Mouse (Mus musculus) ES-E14 (cell line): Measurements from ENCODE around the gene Gm20683. TPM values are rescaled to one million over a fixed set of nuclear protein-coding genes. Genes with fewer than 3 reads are reported as not detected.
A peak's percentile ranks its signal among the peaks of the same experiment; 100 is the strongest.

Experiments
- DNase-seq: peaks from one replicate; pipeline ENCODE4 v3.0.0-alpha.2; 2013; ENCODE audit warnings: low read depth, low spot score
- H3K27ac ChIP-seq: 2 replicates; pipeline ENCODE4 v1.5.1; 2012; ENCODE audit warnings: low read depth, mild to moderate bottlenecking, low read length, moderate library complexity, mixed read lengths; ENCODE audit not compliant: poor library complexity, insufficient read depth, severe bottlenecking
- H3K36me3 ChIP-seq: 2 replicates; pipeline ENCODE4 v1.6.1; 2012; ENCODE audit warnings: mild to moderate bottlenecking, low read length, moderate library complexity, mixed read lengths; ENCODE audit not compliant: control insufficient read depth, poor library complexity, insufficient read depth, severe bottlenecking
- H3K4me1 ChIP-seq, 2 experiments: fragments of 150-350 bp in 1 of 2; sonication (generic) in 1 of 2; 2 replicates each; pipeline ENCODE4 v1.6.1; 2012; ENCODE audit warnings: low read length in 2 of 2, mild to moderate bottlenecking in 1 of 2, mixed read lengths in 1 of 2; ENCODE audit not compliant: control insufficient read depth in 2 of 2, insufficient read depth in 2 of 2, poor library complexity in 1 of 2
- H3K4me3 ChIP-seq, 2 experiments: fragments of 150-350 bp in 1 of 2; sonication (generic) in 1 of 2; 2 replicates each; pipeline ENCODE4 v1.5.1; 2012; ENCODE audit warnings: low read length in 2 of 2, low read depth in 1 of 2, mild to moderate bottlenecking in 1 of 2, mixed read lengths in 1 of 2; ENCODE audit not compliant: insufficient read depth in 1 of 2, poor library complexity in 1 of 2, severe bottlenecking in 1 of 2
- H3K9ac ChIP-seq: 2 replicates; pipeline ENCODE4 v1.6.1; 2012; ENCODE audit warnings: low read depth, mild to moderate bottlenecking, low read length, mixed read lengths; ENCODE audit not compliant: poor library complexity, insufficient read depth, severe bottlenecking
- H3K9me3 ChIP-seq: fragments of 150-350 bp; sonication (generic); 2 replicates; pipeline ENCODE4 v1.6.1; 2012; ENCODE audit warnings: low read depth, mild to moderate bottlenecking, low read length; ENCODE audit not compliant: control insufficient read depth, insufficient read depth
- CHD2 ChIP-seq: IDR thresholded peaks from 2 replicates; pipeline ENCODE4 v1.6.1; 2014; ENCODE audit warnings: mild to moderate bottlenecking, low read depth, low read length, inconsistent platforms
- HCFC1 ChIP-seq: IDR thresholded peaks from 2 replicates; pipeline ENCODE4 v1.6.1; 2012; ENCODE audit warnings: low read length, inconsistent platforms, borderline replicate concordance; ENCODE audit not compliant: insufficient read depth
- MAFK ChIP-seq: IDR thresholded peaks from 2 replicates; pipeline ENCODE4 v1.6.1; 2014; ENCODE audit warnings: mild to moderate bottlenecking, low read depth, low read length, inconsistent platforms; ENCODE audit not compliant: insufficient read depth
- ZC3H11A ChIP-seq: IDR thresholded peaks from 2 replicates; pipeline ENCODE4 v1.6.1; 2012; ENCODE audit warnings: low read depth, mild to moderate bottlenecking, inconsistent platforms, low read length, borderline replicate concordance
- ZNF384 ChIP-seq: IDR thresholded peaks from 2 replicates; pipeline ENCODE4 v1.6.1; 2012; ENCODE audit warnings: low read depth, low read length, inconsistent platforms
- in situ Hi-C, 2 experiments: fragments of 600-800 bp; cut with MboI; formaldehyde crosslinking; loops; one replicate each; pipeline ENCODE4 v1.15.1; 2025; ENCODE audit warnings: low sequenced_read_pairs in 2 of 2, inconsistent platforms in 1 of 2; ENCODE audit not compliant: unreplicated experiment in 2 of 2
- total RNA-seq: library from RNA; depleted of rRNA; stranded (reverse); fragments of 300-350 nt; gene quantifications from 2 replicates; pipeline ENCODE4 v1.2.3, GENCODE M21; 2012

Gene Gm20683
- total RNA-seq, 1 experiment, result 2.0 TPM

GRCm38 (mm10) chr17:25878611-25879180 is 37.1 kb upstream of the Gm20683 start:
- peaks cover 23% of the 10 kb centered on the region for H3K36me3 ChIP-seq
- no peak overlapping the region for H3K9ac ChIP-seq
- H3K27ac ChIP-seq, result no peak overlapping the region
- no peak for DNase-seq
- no peaks in the 10 kb centered on the region for H3K9me3 ChIP-seq
- peaks cover 5 to 42% of the 10 kb centered on the region in 2 experiments; a peak in 3 of 4 replicates for H3K4me1 ChIP-seq
- H3K4me3 ChIP-seq, result no peak overlapping the region
- TF ChIP-seq MAFK, result no peak
- no peak for TF ChIP-seq HCFC1
- no peak for TF ChIP-seq CHD2
- TF ChIP-seq ZC3H11A, result no peak
- no peak for TF ChIP-seq ZNF384
- in situ Hi-C loops, result no loop called here

GRCm38 (mm10) chr17:25877741-25878610 is 36.4 kb upstream of the Gm20683 start:
- H3K9me3 ChIP-seq, result no peaks in the 10 kb centered on the region
- peaks cover 16% of the 10 kb centered on the region for H3K36me3 ChIP-seq
- H3K9ac ChIP-seq, result no peak overlapping the region
- H3K27ac ChIP-seq, result no peak overlapping the region
- in situ Hi-C loops, result no loop called here
- peaks cover 5 to 40% of the 10 kb centered on the region in 2 experiments; a peak in 3 of 4 replicates for H3K4me1 ChIP-seq
- H3K4me3 ChIP-seq, result no peak overlapping the region
- TF ChIP-seq CHD2 (no peak), MAFK (no peak), HCFC1 (no peak), ZNF384 (no peak), ZC3H11A (no peak)
- no peak for DNase-seq

GRCm38 (mm10) chr17:25877025-25877424 is 35.5 kb upstream of the Gm20683 start:
- no peak for DNase-seq
- Histone ChIP-seq H3K36me3 (peaks cover 16% of the 10 kb centered on the region), H3K4me3 (no peak overlapping the region), H3K27ac (no peak overlapping the region), H3K9me3 (no peaks in the 10 kb centered on the region), H3K9ac (no peak overlapping the region), H3K4me1 (peaks cover 5 to 35% of the 10 kb centered on the region in 2 experiments; a peak in 3 of 4 replicates)
- TF ChIP-seq MAFK, result no peak
- no peak for TF ChIP-seq ZNF384
- TF ChIP-seq CHD2, result no peak
- TF ChIP-seq ZC3H11A, result no peak
- no peak for TF ChIP-seq HCFC1
- in situ Hi-C loops, result no loop called here

- no peaks in the 10 kb centered on the region for H3K9me3 ChIP-seq
- H3K36me3 ChIP-seq, result peaks cover 12% of the 10 kb centered on the region
- DNase-seq, result no peak
- TF ChIP-seq ZNF384, result no peak
- TF ChIP-seq MAFK, result no peak
- no peak for TF ChIP-seq ZC3H11A
- no peak for TF ChIP-seq HCFC1
- no peak for TF ChIP-seq CHD2
- H3K27ac ChIP-seq, result no peak overlapping the region
- H3K4me3 ChIP-seq, result peak overlapping the region in 1 of 2 experiments; percentile 82; a peak in 1 of 4 replicates
- in situ Hi-C loops, result no loop called here
- H3K9ac ChIP-seq, result no peak overlapping the region
- peaks cover 0 to 31% of the 10 kb centered on the region in 2 experiments; a peak in 3 of 4 replicates for H3K4me1 ChIP-seq
Observed at GRCm38 (mm10) chr17:25876347-25876915, 34.9 kb upstream of the Gm20683 start.
